Mouse (Mus musculus): Measurements from ENCODE around the gene Tmprss11f. TPM values are rescaled to one million over a fixed set of nuclear protein-coding genes. Genes with fewer than 3 reads are reported as not detected.
"Not testable (repeated sequence)": the region's sequence is repeated elsewhere in the genome, so short reads cannot be mapped to it uniquely, and the experiment has no call there.

Gene Tmprss11f
- not detected in 2 replicates for polyA plus RNA-seq (2012; rRNA removed)

DNA sequence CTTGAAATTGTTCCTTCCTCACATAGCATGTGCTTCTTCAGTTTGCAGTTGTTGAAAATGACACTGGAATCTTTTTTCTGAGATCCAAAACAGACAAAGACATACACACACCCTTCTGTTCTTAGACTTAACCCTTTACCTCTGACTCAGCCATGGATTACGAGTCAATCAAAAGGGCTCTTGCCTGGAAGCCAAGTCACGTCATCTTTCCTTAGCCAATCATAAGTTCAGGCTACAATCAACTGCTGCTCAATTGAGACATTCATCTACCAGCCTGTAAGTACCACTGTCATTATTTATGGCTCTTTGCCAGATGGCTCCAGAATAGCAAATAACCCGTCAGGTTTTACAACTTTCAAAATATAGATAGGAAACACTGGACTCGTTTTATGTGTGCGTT lies at the start of gene Tmprss11f:
Gene Tmprss11f, minus strand, starts transcription at position 101 of the 400 bp plus-strand sequence.
- Histone ChIP-seq H3K27ac (ENCODE audit: insufficient read depth, low read depth, low read length) (no peak within 1 kb of the TSS), H3K36me3 (ENCODE audit: control insufficient read depth, insufficient read depth, low read length) (no peaks in the 10 kb centered on the region), H3K27me3 (ENCODE audit: control insufficient read depth, insufficient read depth, low read length) (no peaks in the 10 kb centered on the region), H3K4me3 (ENCODE audit: low read depth, low read length) (no peak within 1 kb of the TSS), H3K4me1 (ENCODE audit: control insufficient read depth, insufficient read depth, insufficient read length, low read length) (no peaks in the 10 kb centered on the region)
- TF ChIP-seq POLR2A (IDR thresholded peaks at IDR 0.05; ENCODE audit: low read depth, low read length) (no peak), CTCF (IDR thresholded peaks at IDR 0.05; ENCODE audit: extremely low read depth, insufficient read length, insufficient replicate concordance, low read depth, low read length) (no peak)
- 17% methylated on average over 5 of the region's 5 CpGs for WGBS

DNA sequence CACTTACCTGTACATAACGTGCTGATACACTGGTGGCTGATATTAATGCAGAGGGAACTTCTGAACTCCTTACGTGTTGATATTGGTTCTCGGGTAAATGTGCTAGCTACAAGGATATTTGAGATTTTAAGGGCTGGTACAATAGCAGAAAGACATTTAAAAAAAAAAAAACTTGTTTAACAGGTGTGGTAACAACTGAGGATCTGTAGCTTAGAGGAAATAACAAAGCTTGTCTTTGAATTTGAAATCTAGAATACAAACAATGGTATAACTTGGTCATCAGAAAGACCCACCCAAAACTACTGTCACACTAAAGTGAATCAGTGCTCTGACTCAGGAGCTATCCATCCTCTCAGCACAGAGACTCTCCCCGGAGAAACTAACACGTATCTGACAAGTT lies 44.0 kb upstream of the Tmprss11f start, which contains the start of gene Tmprss11b:
Gene Tmprss11b, minus strand, starts transcription at position 101 of the 400 bp plus-strand sequence.
- H3K27ac ChIP-seq (ENCODE audit: insufficient read depth, low read depth, low read length): no peak within 1 kb of the TSS
- 62% methylated on average over 5 of the region's 5 CpGs for WGBS

GRCm38 (mm10) chr5:86649185-86649584 lies 17.0 kb upstream of the Tmprss11f start:
- H3K27me3 ChIP-seq (ENCODE audit: control insufficient read depth, insufficient read depth, low read length); H3K27ac ChIP-seq (ENCODE audit: insufficient read depth, low read depth, low read length); H3K36me3 ChIP-seq (ENCODE audit: control insufficient read depth, insufficient read depth, low read length); H3K4me1 ChIP-seq (ENCODE audit: control insufficient read depth, insufficient read depth, insufficient read length, low read length); H3K4me3 ChIP-seq (ENCODE audit: low read depth, low read length): not testable (repeated sequence)
- WGBS: 36% methylated on average over 4 of the region's 4 CpGs

More for the DNA sequence above, 44.0 kb upstream of the Tmprss11f start, which contains the start of gene Tmprss11b:
- Histone ChIP-seq H3K27me3 (ENCODE audit: control insufficient read depth, insufficient read depth, low read length) (no peaks in the 10 kb centered on the region), H3K4me3 (ENCODE audit: low read depth, low read length) (no peak within 1 kb of the TSS), H3K4me1 (ENCODE audit: control insufficient read depth, insufficient read depth, insufficient read length, low read length) (no peaks in the 10 kb centered on the region), H3K36me3 (ENCODE audit: control insufficient read depth, insufficient read depth, low read length) (no peaks in the 10 kb centered on the region)
- TF ChIP-seq CTCF (IDR thresholded peaks at IDR 0.05; ENCODE audit: extremely low read depth, insufficient read length, insufficient replicate concordance, low read depth, low read length): no peak
- no peak for TF ChIP-seq POLR2A (IDR thresholded peaks at IDR 0.05; ENCODE audit: low read depth, low read length)

- TF ChIP-seq CTCF (IDR thresholded peaks at IDR 0.05; ENCODE audit: extremely low read depth, insufficient read length, insufficient replicate concordance, low read depth, low read length): no peak
- TF ChIP-seq POLR2A (IDR thresholded peaks at IDR 0.05; ENCODE audit: low read depth, low read length): no peak
- no peaks in the 10 kb centered on the region for H3K4me1 ChIP-seq (ENCODE audit: control insufficient read depth, insufficient read depth, insufficient read length, low read length)
- no peak overlapping the region for H3K4me3 ChIP-seq (ENCODE audit: low read depth, low read length)
- H3K27me3 ChIP-seq (ENCODE audit: control insufficient read depth, insufficient read depth, low read length): no peaks in the 10 kb centered on the region
- H3K36me3 ChIP-seq (ENCODE audit: control insufficient read depth, insufficient read depth, low read length): no peaks in the 10 kb centered on the region
- no peak overlapping the region for H3K27ac ChIP-seq (ENCODE audit: insufficient read depth, low read depth, low read length)
- WGBS: 23% methylated on average over 3 of the region's 3 CpGs
Measured at GRCm38 (mm10) chr5:86640795-86641194, 8.6 kb upstream of the Tmprss11f start.

- WGBS: 60% methylated on average over 2 of the region's 2 CpGs
Measured at GRCm38 (mm10) chr5:86630700-86631099, 1.5 kb downstream of the Tmprss11f start.

GRCm38 (mm10) chr5:86621778-86622177 lies 10.4 kb downstream of the Tmprss11f start:
- no peaks in the 10 kb centered on the region for H3K36me3 ChIP-seq (ENCODE audit: control insufficient read depth, insufficient read depth, low read length)
- 71% methylated on average over 1 of the region's 1 CpGs for WGBS
- H3K27ac ChIP-seq (ENCODE audit: insufficient read depth, low read depth, low read length): no peak overlapping the region
- no peaks in the 10 kb centered on the region for H3K4me1 ChIP-seq (ENCODE audit: control insufficient read depth, insufficient read depth, insufficient read length, low read length)
- no peak for TF ChIP-seq CTCF (IDR thresholded peaks at IDR 0.05; ENCODE audit: extremely low read depth, insufficient read length, insufficient replicate concordance, low read depth, low read length)
- TF ChIP-seq POLR2A (IDR thresholded peaks at IDR 0.05; ENCODE audit: low read depth, low read length): no peak
- H3K27me3 ChIP-seq (ENCODE audit: control insufficient read depth, insufficient read depth, low read length): no peaks in the 10 kb centered on the region
- no peak overlapping the region for H3K4me3 ChIP-seq (ENCODE audit: low read depth, low read length)

More at GRCm38 (mm10) chr5:86630700-86631099, 1.5 kb downstream of the Tmprss11f start:
- Histone ChIP-seq H3K36me3 (ENCODE audit: control insufficient read depth, insufficient read depth, low read length) (no peaks in the 10 kb centered on the region), H3K4me1 (ENCODE audit: control insufficient read depth, insufficient read depth, insufficient read length, low read length) (no peaks in the 10 kb centered on the region), H3K27ac (ENCODE audit: insufficient read depth, low read depth, low read length) (no peak overlapping the region), H3K4me3 (ENCODE audit: low read depth, low read length) (no peak overlapping the region), H3K27me3 (ENCODE audit: control insufficient read depth, insufficient read depth, low read length) (no peaks in the 10 kb centered on the region)
- TF ChIP-seq CTCF (IDR thresholded peaks at IDR 0.05; ENCODE audit: extremely low read depth, insufficient read length, insufficient replicate concordance, low read depth, low read length): no peak
- no peak for TF ChIP-seq POLR2A (IDR thresholded peaks at IDR 0.05; ENCODE audit: low read depth, low read length)

GRCm38 (mm10) chr5:86585896-86586295 lies 46.3 kb downstream of the Tmprss11f start:
- no peak overlapping the region for H3K27ac ChIP-seq (ENCODE audit: insufficient read depth, low read depth, low read length)
- H3K4me3 ChIP-seq (ENCODE audit: low read depth, low read length): no peak overlapping the region
- H3K27me3 ChIP-seq (ENCODE audit: control insufficient read depth, insufficient read depth, low read length): no peaks in the 10 kb centered on the region
- H3K36me3 ChIP-seq (ENCODE audit: control insufficient read depth, insufficient read depth, low read length): no peaks in the 10 kb centered on the region
- WGBS: 92% methylated on average over 3 of the region's 3 CpGs
- no peak for TF ChIP-seq CTCF (IDR thresholded peaks at IDR 0.05; ENCODE audit: extremely low read depth, insufficient read length, insufficient replicate concordance, low read depth, low read length)
- TF ChIP-seq POLR2A (IDR thresholded peaks at IDR 0.05; ENCODE audit: low read depth, low read length): no peak
- no peaks in the 10 kb centered on the region for H3K4me1 ChIP-seq (ENCODE audit: control insufficient read depth, insufficient read depth, insufficient read length, low read length)

- no peak overlapping the region for H3K27ac ChIP-seq (ENCODE audit: insufficient read depth, low read depth, low read length)
- no peaks in the 10 kb centered on the region for H3K27me3 ChIP-seq (ENCODE audit: control insufficient read depth, insufficient read depth, low read length)
- WGBS: 87% methylated on average over 5 of the region's 5 CpGs
- H3K4me1 ChIP-seq (ENCODE audit: control insufficient read depth, insufficient read depth, insufficient read length, low read length): no peaks in the 10 kb centered on the region
- TF ChIP-seq POLR2A (IDR thresholded peaks at IDR 0.05; ENCODE audit: low read depth, low read length): no peak
- no peak for TF ChIP-seq CTCF (IDR thresholded peaks at IDR 0.05; ENCODE audit: extremely low read depth, insufficient read length, insufficient replicate concordance, low read depth, low read length)
- no peak overlapping the region for H3K4me3 ChIP-seq (ENCODE audit: low read depth, low read length)
- no peaks in the 10 kb centered on the region for H3K36me3 ChIP-seq (ENCODE audit: control insufficient read depth, insufficient read depth, low read length)
Measured at GRCm38 (mm10) chr5:86582618-86583017, 49.6 kb downstream of the Tmprss11f start.
